Mouse (Mus musculus): ENCODE results near the gene Kcnk12. TPM values are rescaled to one million over a fixed set of nuclear protein-coding genes. Genes with fewer than 3 reads are reported as not detected.

The Kcnk12 gene
- polyA plus RNA-seq, 1 experiment from 2014 or later = not detected

DNA sequence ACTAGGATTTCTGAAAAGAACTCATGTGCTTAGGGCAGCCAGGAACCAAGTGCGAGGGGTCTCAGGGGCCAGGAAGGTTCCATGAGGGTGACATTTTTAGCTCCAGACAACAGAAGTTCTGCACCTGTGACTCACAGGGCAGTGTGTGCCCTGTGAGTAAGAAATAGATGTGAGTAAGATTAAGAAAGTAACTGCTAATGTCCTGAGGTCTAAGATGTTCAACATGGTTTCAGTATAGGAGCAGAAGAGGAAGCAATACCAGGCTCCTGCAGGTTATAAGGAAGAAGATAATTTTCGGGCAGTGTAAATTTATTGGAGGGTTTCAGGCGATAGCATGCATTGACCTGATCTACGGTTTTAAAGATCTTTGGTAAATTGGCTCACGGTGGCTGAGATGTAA, 16.6 kb downstream of the Kcnk12 start:
- Histone ChIP-seq H3K4me2 (ENCODE audit: low read length) (no peak overlapping the region), H3K9me3 (ENCODE audit: control insufficient read depth, low read length) (no peaks in the 10 kb centered on the region), H3K4me1 (replicated peaks; ENCODE audit: control insufficient read depth, insufficient read depth, low read length) (no peaks in the 10 kb centered on the region), H3K27me3 (replicated peaks; ENCODE audit: control insufficient read depth, insufficient read depth, low read length) (no peaks in the 10 kb centered on the region), H3K9ac (ENCODE audit: low read length) (no peak overlapping the region), H3K4me3 (ENCODE audit: low read depth, low read length) (no peak overlapping the region), H3K27ac (ENCODE audit: low read depth) (no peak overlapping the region), H3K36me3 (ENCODE audit: control insufficient read depth, insufficient read depth, low read length) (no peaks in the 10 kb centered on the region)
- no peak for ATAC-seq (replicated peaks; ENCODE audit: low FRiP score, low TSS enrichment, low read depth)
- WGBS = 92% methylated on average over 5 of the region's 5 CpGs
- no peak for DNase-seq (ENCODE audit: low spot score)

DNA sequence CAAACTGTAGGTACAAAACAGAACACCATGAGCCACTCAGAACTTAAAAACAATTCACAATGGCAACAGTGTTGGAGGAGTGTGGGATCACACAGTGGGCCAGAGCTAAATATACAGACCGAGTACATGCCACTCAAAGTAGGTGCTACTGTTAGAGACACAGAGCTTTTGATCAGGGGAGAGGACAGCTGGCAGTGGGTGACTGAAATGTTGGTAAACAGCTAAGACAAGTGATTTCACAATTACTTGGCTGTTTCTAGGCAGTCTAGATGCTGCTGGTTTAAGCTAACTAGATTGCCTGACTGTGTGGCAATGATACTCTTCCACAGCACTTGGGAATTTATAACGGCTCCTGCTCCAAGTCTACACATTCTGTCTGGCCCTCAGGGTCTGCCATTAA, 17.6 kb downstream of the Kcnk12 start:
- ATAC-seq (replicated peaks; ENCODE audit: low FRiP score, low TSS enrichment, low read depth) (no peak), DNase-seq (ENCODE audit: low spot score) (no peak)
- no peak overlapping the region for H3K9ac ChIP-seq (ENCODE audit: low read length)
- H3K27me3 ChIP-seq (replicated peaks; ENCODE audit: control insufficient read depth, insufficient read depth, low read length) = no peaks in the 10 kb centered on the region
- no peaks in the 10 kb centered on the region for H3K36me3 ChIP-seq (ENCODE audit: control insufficient read depth, insufficient read depth, low read length)
- no peaks in the 10 kb centered on the region for H3K9me3 ChIP-seq (ENCODE audit: control insufficient read depth, low read length)
- H3K4me1 ChIP-seq (replicated peaks; ENCODE audit: control insufficient read depth, insufficient read depth, low read length) = no peaks in the 10 kb centered on the region
- no peak overlapping the region for H3K4me2 ChIP-seq (ENCODE audit: low read length)
- WGBS = 44% methylated on average over 2 of the region's 2 CpGs
- H3K27ac ChIP-seq (ENCODE audit: low read depth) = no peak overlapping the region
- no peak overlapping the region for H3K4me3 ChIP-seq (ENCODE audit: low read depth, low read length)

DNA sequence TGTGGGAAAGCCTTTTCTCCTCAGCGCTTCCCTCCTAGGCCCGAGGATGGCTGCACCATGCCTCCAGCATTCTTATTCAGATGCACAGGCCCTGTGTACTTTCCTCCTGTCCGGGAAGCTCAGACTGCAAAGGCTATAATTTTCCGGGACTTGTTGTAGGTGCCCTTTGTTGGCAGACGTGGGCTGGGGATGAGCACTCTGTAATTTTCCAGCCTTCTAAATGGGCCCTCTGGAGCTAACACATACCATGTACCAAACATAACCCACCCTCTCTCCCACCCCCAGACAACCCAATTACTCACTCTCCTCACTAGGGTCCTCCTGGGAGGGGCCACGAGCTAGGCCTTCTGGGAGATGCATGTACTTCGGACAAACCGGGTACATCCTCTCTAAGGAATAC, 22.8 kb downstream of the Kcnk12 start:
- ATAC-seq (replicated peaks; ENCODE audit: low FRiP score, low TSS enrichment, low read depth) = no peak
- Histone ChIP-seq H3K36me3 (ENCODE audit: control insufficient read depth, insufficient read depth, low read length) (no peaks in the 10 kb centered on the region), H3K9ac (ENCODE audit: low read length) (no peak overlapping the region), H3K27ac (ENCODE audit: low read depth) (no peak overlapping the region), H3K4me2 (ENCODE audit: low read length) (no peak overlapping the region), H3K4me3 (ENCODE audit: low read depth, low read length) (no peak overlapping the region), H3K9me3 (ENCODE audit: control insufficient read depth, low read length) (no peaks in the 10 kb centered on the region), H3K4me1 (replicated peaks; ENCODE audit: control insufficient read depth, insufficient read depth, low read length) (no peaks in the 10 kb centered on the region), H3K27me3 (replicated peaks; ENCODE audit: control insufficient read depth, insufficient read depth, low read length) (no peaks in the 10 kb centered on the region)
- 86% methylated on average over 8 of the region's 8 CpGs for WGBS
- DNase-seq (ENCODE audit: low spot score) = no peak

DNA sequence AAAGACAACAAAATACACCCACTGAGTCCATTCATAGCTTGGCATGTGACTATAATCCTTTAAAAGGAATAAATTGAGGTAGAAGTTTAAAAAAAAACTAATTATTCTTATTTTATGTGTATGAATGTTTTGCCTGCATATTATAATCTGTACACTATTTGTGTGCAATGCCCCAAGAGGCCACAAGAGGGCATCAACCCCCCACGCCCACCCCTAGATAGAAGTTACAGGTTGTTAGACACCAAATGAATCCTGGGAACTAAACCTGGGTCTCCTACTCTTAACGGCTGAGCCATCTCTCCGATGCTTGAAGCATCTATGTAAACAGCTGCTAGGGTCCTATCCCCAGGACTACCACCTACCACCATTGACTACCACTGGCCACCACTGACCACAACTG, 24.6 kb downstream of the Kcnk12 start:
- Histone ChIP-seq H3K9ac (ENCODE audit: low read length) (no peak overlapping the region), H3K4me2 (ENCODE audit: low read length) (no peak overlapping the region), H3K27ac (ENCODE audit: low read depth) (no peak overlapping the region), H3K9me3 (ENCODE audit: control insufficient read depth, low read length) (no peaks in the 10 kb centered on the region), H3K27me3 (replicated peaks; ENCODE audit: control insufficient read depth, insufficient read depth, low read length) (no peaks in the 10 kb centered on the region), H3K36me3 (ENCODE audit: control insufficient read depth, insufficient read depth, low read length) (no peaks in the 10 kb centered on the region), H3K4me3 (ENCODE audit: low read depth, low read length) (no peak overlapping the region), H3K4me1 (replicated peaks; ENCODE audit: control insufficient read depth, insufficient read depth, low read length) (no peaks in the 10 kb centered on the region)
- DNase-seq (ENCODE audit: low spot score) (no peak), ATAC-seq (replicated peaks; ENCODE audit: low FRiP score, low TSS enrichment, low read depth) (no peak)
- 90% methylated on average over 3 of the region's 3 CpGs for WGBS

DNA sequence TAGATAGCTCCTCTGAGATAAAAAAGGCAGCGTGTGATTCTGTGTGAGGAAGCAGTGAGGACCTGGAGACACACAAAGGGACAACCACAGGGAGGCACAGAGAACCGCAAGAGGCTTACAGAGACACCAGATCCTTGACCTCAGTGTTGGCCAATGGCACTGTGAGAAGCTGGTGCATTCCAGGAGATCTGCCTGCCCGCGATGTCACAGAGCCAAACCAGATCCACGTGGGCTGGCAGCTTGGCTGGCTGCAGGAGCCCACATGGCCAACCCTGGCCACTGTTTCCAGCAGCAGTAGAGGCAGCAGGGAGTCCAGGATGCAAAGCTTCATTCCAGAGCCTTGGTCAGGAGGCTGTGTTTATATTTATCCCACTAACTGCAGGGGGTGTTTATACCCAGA, 27.0 kb downstream of the Kcnk12 start:
- Histone ChIP-seq H3K27ac (ENCODE audit: low read depth) (no peak overlapping the region), H3K4me2 (ENCODE audit: low read length) (no peak overlapping the region), H3K4me1 (replicated peaks; ENCODE audit: control insufficient read depth, insufficient read depth, low read length) (no peaks in the 10 kb centered on the region), H3K9me3 (ENCODE audit: control insufficient read depth, low read length) (no peaks in the 10 kb centered on the region), H3K9ac (ENCODE audit: low read length) (no peak overlapping the region), H3K36me3 (ENCODE audit: control insufficient read depth, insufficient read depth, low read length) (no peaks in the 10 kb centered on the region), H3K4me3 (ENCODE audit: low read depth, low read length) (no peak overlapping the region), H3K27me3 (replicated peaks; ENCODE audit: control insufficient read depth, insufficient read depth, low read length) (no peaks in the 10 kb centered on the region)
- WGBS = 33% methylated on average over 5 of the region's 5 CpGs
- ATAC-seq (replicated peaks; ENCODE audit: low FRiP score, low TSS enrichment, low read depth) (no peak), DNase-seq (ENCODE audit: low spot score) (no peak)

DNA sequence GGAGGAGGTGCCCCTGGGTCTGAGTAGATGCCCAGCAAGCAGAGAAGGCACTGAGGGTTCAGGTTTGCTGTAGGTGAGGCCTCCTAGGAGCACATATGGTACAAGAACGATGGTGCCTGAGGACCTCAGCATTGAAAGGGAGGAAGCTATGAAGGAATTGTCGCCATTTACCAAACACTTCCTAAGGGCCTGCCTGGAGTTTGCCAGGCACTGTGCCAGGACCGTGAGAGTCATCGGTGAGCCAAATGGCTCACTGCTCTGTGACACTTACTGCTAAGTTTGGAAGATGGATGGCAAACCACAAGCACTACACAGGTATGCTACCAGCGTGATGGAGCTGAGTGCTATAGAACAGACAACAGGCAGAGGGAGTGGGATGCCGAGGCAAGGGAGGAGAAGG, 30.9 kb downstream of the Kcnk12 start:
- Histone ChIP-seq H3K4me1 (replicated peaks; ENCODE audit: control insufficient read depth, insufficient read depth, low read length) (no peaks in the 10 kb centered on the region), H3K4me2 (ENCODE audit: low read length) (no peak overlapping the region), H3K27ac (ENCODE audit: low read depth) (no peak overlapping the region), H3K4me3 (ENCODE audit: low read depth, low read length) (no peak overlapping the region), H3K36me3 (ENCODE audit: control insufficient read depth, insufficient read depth, low read length) (no peaks in the 10 kb centered on the region), H3K27me3 (replicated peaks; ENCODE audit: control insufficient read depth, insufficient read depth, low read length) (no peaks in the 10 kb centered on the region), H3K9me3 (ENCODE audit: control insufficient read depth, low read length) (no peaks in the 10 kb centered on the region), H3K9ac (ENCODE audit: low read length) (no peak overlapping the region)
- ATAC-seq (replicated peaks; ENCODE audit: low FRiP score, low TSS enrichment, low read depth) (no peak), DNase-seq (ENCODE audit: low spot score) (no peak)
- 71% methylated on average over 6 of the region's 6 CpGs for WGBS

DNA sequence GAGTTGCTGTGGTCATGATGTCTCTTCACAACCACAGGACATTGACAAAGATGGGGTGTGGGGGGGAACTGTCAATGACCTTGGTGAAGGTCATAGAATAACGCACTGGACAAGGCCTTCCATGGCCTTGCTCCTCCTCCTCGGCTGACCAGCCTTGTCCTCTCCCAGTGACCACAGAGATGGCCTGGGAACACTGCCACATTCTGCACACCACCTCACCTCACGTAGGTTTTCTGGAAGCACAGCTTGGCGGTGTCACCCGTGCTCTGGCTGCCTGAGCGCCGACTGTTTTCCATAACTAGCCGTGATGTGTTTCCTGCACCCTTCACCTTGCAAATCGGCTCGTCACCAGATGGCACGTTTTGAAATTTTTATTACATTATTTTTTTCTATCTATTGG, 32.8 kb downstream of the Kcnk12 start:
- no peaks in the 10 kb centered on the region for H3K27me3 ChIP-seq (replicated peaks; ENCODE audit: control insufficient read depth, insufficient read depth, low read length)
- no peak overlapping the region for H3K4me3 ChIP-seq (ENCODE audit: low read depth, low read length)
- 91% methylated on average over 11 of the region's 11 CpGs for WGBS
- DNase-seq (ENCODE audit: low spot score) = no peak
- H3K9ac ChIP-seq (ENCODE audit: low read length) = no peak overlapping the region
- H3K36me3 ChIP-seq (ENCODE audit: control insufficient read depth, insufficient read depth, low read length) = no peaks in the 10 kb centered on the region
- H3K4me1 ChIP-seq (replicated peaks; ENCODE audit: control insufficient read depth, insufficient read depth, low read length) = no peaks in the 10 kb centered on the region
- H3K9me3 ChIP-seq (ENCODE audit: control insufficient read depth, low read length) = no peaks in the 10 kb centered on the region
- H3K4me2 ChIP-seq (ENCODE audit: low read length) = no peak overlapping the region
- no peak overlapping the region for H3K27ac ChIP-seq (ENCODE audit: low read depth)
- ATAC-seq (replicated peaks; ENCODE audit: low FRiP score, low TSS enrichment, low read depth) = no peak

DNA sequence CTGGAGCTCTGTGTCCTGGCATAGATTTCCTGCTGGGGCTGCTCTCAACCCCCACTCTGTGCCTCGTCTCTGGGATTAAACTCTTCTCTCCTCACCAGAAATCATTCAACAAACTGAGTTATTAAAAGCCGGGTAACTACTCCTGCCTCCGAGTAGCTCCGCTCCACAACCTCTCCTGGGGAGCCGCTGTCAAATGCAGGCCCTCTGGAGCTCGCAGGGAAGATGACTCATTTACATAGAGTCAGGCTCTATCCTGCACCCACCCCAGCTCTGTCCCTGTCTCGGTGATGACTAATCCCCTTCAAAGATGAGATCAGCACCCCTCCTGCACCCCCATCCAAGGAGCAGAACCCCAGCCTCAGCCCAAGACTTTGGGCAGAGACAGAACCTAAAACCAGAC, 34.6 kb downstream of the Kcnk12 start:
- H3K27me3 ChIP-seq (replicated peaks; ENCODE audit: control insufficient read depth, insufficient read depth, low read length) = no peaks in the 10 kb centered on the region
- no peak overlapping the region for H3K27ac ChIP-seq (ENCODE audit: low read depth)
- H3K9me3 ChIP-seq (ENCODE audit: control insufficient read depth, low read length) = no peaks in the 10 kb centered on the region
- DNase-seq (ENCODE audit: low spot score) = no peak
- no peak overlapping the region for H3K4me2 ChIP-seq (ENCODE audit: low read length)
- no peak overlapping the region for H3K4me3 ChIP-seq (ENCODE audit: low read depth, low read length)
- ATAC-seq (replicated peaks; ENCODE audit: low FRiP score, low TSS enrichment, low read depth) = no peak
- 45% methylated on average over 7 of the region's 7 CpGs for WGBS
- H3K9ac ChIP-seq (ENCODE audit: low read length) = no peak overlapping the region
- H3K36me3 ChIP-seq (ENCODE audit: control insufficient read depth, insufficient read depth, low read length) = no peaks in the 10 kb centered on the region
- H3K4me1 ChIP-seq (replicated peaks; ENCODE audit: control insufficient read depth, insufficient read depth, low read length) = no peaks in the 10 kb centered on the region

DNA sequence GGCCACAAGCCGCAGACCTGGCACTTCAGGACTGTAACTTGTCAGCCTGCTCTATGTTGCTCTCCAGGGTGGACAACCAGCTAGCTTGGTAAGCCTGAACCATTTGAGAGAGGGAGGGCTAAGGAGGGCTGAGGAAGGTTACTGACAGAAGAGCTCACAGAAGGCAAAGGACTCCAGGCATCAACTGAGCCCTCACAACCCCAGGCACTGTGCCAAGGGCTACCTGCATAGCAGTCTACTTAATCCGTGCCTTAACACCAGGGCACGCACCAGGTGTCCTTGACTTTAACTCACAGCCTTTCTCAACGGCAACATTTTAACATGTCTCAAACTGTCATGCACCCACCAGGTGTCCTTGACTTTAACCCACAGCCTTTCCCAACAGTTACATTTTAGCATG, 37.5 kb downstream of the Kcnk12 start:
- DNase-seq (ENCODE audit: low spot score) = no peak
- H3K36me3 ChIP-seq (ENCODE audit: control insufficient read depth, insufficient read depth, low read length) = no peaks in the 10 kb centered on the region
- H3K4me3 ChIP-seq (ENCODE audit: low read depth, low read length) = no peak overlapping the region
- WGBS = 82% methylated on average over 4 of the region's 4 CpGs
- no peak overlapping the region for H3K27ac ChIP-seq (ENCODE audit: low read depth)
- no peaks in the 10 kb centered on the region for H3K4me1 ChIP-seq (replicated peaks; ENCODE audit: control insufficient read depth, insufficient read depth, low read length)
- no peaks in the 10 kb centered on the region for H3K9me3 ChIP-seq (ENCODE audit: control insufficient read depth, low read length)
- H3K27me3 ChIP-seq (replicated peaks; ENCODE audit: control insufficient read depth, insufficient read depth, low read length) = no peaks in the 10 kb centered on the region
- no peak for ATAC-seq (replicated peaks; ENCODE audit: low FRiP score, low TSS enrichment, low read depth)
- no peak overlapping the region for H3K4me2 ChIP-seq (ENCODE audit: low read length)
- H3K9ac ChIP-seq (ENCODE audit: low read length) = no peak overlapping the region

Measured in intestine, embryonic 14.5 days (tissue).